Mouse (Mus musculus) hindbrain, embryonic 15.5 days (tissue): Measurements from ENCODE around the gene Hist1h2bb. TPM values are rescaled to one million over a fixed set of nuclear protein-coding genes. Genes with fewer than 3 reads are reported as not detected.

ENCODE experiments used
- ATAC-seq: fragments of 200-750 bp; cut with Nextera tagmentation; 2 replicates; pipeline ENCODE4 v1.8.0; 2017; ENCODE audit warnings: low read depth, moderate number of reproducible peaks, moderate TSS enrichment; ENCODE audit not compliant: low FRiP score
- H3K27ac ChIP-seq: fragments of 300-500 bp; sonication (generic); replicated peaks from 2 replicates; pipeline ENCODE4 v1.5.1; 2015; ENCODE audit warnings: mild to moderate bottlenecking, inconsistent platforms
- H3K27me3 ChIP-seq: fragments of 300-500 bp; sonication (generic); 2 replicates; pipeline ENCODE4 v1.6.1; 2015; ENCODE audit warnings: control low read depth, inconsistent platforms
- H3K36me3 ChIP-seq: fragments of 300-500 bp; sonication (generic); 2 replicates; pipeline ENCODE4 v1.6.1; 2015; ENCODE audit warnings: control low read depth, inconsistent platforms
- H3K4me1 ChIP-seq: fragments of 300-500 bp; sonication (generic); replicated peaks from 2 replicates; pipeline ENCODE4 v1.6.1; 2015; ENCODE audit warnings: control low read depth, inconsistent platforms
- H3K4me2 ChIP-seq: fragments of 300-500 bp; sonication (generic); 2 replicates; pipeline ENCODE4 v1.6.1; 2015; ENCODE audit warnings: moderate library complexity, mild to moderate bottlenecking, inconsistent platforms
- H3K4me3 ChIP-seq: fragments of 300-500 bp; sonication (generic); 2 replicates; pipeline ENCODE4 v1.5.1; 2015; ENCODE audit warnings: mild to moderate bottlenecking, inconsistent platforms
- H3K9ac ChIP-seq: fragments of 300-500 bp; sonication (generic); 2 replicates; pipeline ENCODE4 v1.6.1; 2015; ENCODE audit warnings: inconsistent platforms
- H3K9me3 ChIP-seq: fragments of 300-500 bp; sonication (generic); 2 replicates; pipeline ENCODE4 v1.6.1; 2016; ENCODE audit warnings: control low read depth, inconsistent platforms
- WGBS: fragments of 180-500 bp; shearing (Covaris S2); methylation state at CpG from one replicate; pipeline ENCODE4 v1.1.7; 2015; 5-methylcytosine and 5-hydroxymethylcytosine counted together
- polyA plus RNA-seq: library from polyadenylated mRNA; unstranded; fragments of >200 nt; fragmentation: Nextera tagmentation; extraction: Ambion mirVana; gene quantifications from 2 replicates; pipeline ENCODE4 v1.2.1, GENCODE M21; 2015

The Hist1h2bb gene
- polyA plus RNA-seq, 1 experiment from 2014 or later, result not detected

DNA sequence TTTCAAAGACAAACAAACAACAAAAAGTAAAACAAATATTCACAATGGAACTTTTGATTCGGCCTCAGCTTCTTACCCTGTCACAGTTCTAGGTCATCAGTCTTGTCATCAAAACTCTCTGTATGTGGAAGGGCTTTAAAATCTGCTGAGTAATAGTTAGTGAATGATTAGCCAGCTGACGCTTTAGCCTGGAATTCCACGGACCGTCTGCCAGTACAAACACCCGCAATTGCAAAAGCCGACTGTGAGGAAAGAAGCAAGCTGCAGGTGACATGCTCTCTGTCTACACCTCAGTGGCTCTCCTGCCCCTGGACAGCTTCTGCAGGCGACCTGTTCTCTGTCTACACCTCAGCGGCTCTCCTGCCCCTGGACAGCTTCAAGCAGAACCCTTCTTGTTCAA is 16.1 kb upstream of the Hist1h2bb start:
- H3K36me3 ChIP-seq, result no peaks in the 10 kb centered on the region
- no peak overlapping the region for H3K4me2 ChIP-seq
- no peaks in the 10 kb centered on the region for H3K4me1 ChIP-seq
- WGBS, result 35% methylated on average over 8 of the region's 8 CpGs
- no peak overlapping the region for H3K9ac ChIP-seq
- no peak for ATAC-seq
- no peak overlapping the region for H3K27ac ChIP-seq
- no peaks in the 10 kb centered on the region for H3K9me3 ChIP-seq
- H3K4me3 ChIP-seq, result no peak overlapping the region
- H3K27me3 ChIP-seq, result no peaks in the 10 kb centered on the region

DNA sequence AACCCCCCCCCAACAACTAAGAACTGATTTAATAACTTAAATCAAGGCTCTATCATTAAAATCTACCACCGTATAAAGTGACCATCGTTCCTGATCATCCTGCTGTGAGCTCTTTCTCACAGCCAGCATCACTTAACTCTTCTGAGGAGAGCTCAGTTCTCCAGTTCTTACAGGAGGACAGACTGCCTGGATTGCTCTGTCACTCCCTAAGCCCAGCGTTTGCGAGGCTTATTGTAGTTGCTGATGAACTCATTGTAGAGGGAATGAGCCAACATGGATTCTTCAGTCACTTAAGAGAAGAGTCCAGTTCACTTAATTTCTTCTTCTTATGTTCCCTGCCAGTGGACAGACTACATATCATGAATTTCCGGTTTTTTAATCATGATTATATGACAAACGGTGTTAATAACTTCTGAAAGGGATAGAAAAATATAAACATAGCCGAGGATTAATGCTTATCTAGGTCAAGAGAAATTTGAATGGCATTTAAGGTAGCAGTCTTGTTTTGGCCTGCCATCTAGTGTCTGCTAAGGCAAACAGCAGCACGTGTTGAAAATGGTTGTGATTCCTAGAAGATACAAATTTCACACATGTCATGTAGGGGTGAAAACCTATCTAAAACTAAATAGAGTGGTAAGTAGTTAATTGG is 14.3 kb upstream of the Hist1h2bb start:
- Histone ChIP-seq H3K4me2 (no peak overlapping the region), H3K27me3 (no peaks in the 10 kb centered on the region), H3K9me3 (no peaks in the 10 kb centered on the region), H3K4me1 (no peaks in the 10 kb centered on the region), H3K9ac (no peak overlapping the region), H3K27ac (no peak overlapping the region), H3K36me3 (no peaks in the 10 kb centered on the region), H3K4me3 (no peak overlapping the region)
- no peak for ATAC-seq
- 22% methylated on average over 8 of the region's 8 CpGs for WGBS

DNA sequence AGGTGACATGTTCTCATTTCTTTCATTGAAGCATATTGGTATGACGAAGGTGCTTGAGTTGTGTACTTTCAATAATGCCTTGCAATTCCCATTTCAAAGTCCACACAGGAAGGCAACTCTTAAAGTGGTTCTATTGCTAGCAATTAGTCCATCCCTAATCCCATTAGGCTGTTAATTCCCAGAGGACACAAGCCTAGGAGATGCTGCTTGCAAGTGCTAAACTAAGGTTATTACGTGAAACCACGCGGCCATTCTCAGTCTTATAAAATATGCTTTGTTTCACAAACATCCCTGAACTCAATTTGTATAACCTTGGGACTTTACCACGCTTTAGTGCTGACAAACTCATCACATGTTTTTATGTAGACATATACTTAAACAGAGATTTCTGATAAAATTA is 9.4 kb upstream of the Hist1h2bb start:
- Histone ChIP-seq H3K4me3 (no peak overlapping the region), H3K27ac (no peak overlapping the region), H3K4me2 (no peak overlapping the region), H3K4me1 (peaks cover 23% of the 10 kb centered on the region), H3K36me3 (no peaks in the 10 kb centered on the region), H3K9ac (no peak overlapping the region), H3K27me3 (no peaks in the 10 kb centered on the region), H3K9me3 (no peaks in the 10 kb centered on the region)
- no peak for ATAC-seq
- 91% methylated on average over 5 of the region's 5 CpGs for WGBS

- Histone ChIP-seq H3K36me3 (no peaks in the 10 kb centered on the region), H3K4me1 (peaks cover 23% of the 10 kb centered on the region), H3K27ac (peak overlapping the region; percentile 89), H3K27me3 (no peaks in the 10 kb centered on the region), H3K4me2 (peak overlapping the region; percentile 100), H3K9me3 (no peaks in the 10 kb centered on the region), H3K4me3 (peak overlapping the region; percentile 58), H3K9ac (peak overlapping the region; percentile 62; the same call in 1 of the 2 replicates)
- ATAC-seq, result no peak
- 22% methylated on average over 4 of the region's 4 CpGs for WGBS
These were observed 8.5 kb upstream of the Hist1h2bb start for GRCm38 (mm10) chr13:23738041-23738440.

DNA sequence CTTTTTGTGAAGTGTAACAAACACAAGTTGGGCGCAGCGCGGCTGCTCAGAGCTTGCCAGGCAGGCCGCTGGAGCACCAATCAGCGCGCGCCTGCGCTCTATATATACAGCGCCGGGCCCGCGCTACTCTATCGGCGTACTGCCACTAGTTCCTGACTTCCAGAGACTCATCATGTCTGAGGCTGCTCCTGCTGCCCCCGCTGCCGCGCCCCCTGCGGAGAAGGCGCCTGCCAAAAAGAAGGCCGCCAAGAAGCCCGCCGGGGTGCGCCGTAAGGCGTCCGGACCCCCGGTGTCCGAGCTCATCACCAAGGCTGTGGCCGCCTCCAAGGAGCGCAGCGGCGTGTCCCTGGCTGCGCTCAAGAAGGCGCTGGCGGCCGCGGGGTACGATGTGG is 7.9 kb upstream of the Hist1h2bb start, which contains the start of gene Hist1h1c:
Hist1h1c (plus strand) TSS at position 132 of the 392 bp plus-strand sequence.
- Histone ChIP-seq H3K27ac (peak within 1 kb of the TSS; percentile 89), H3K4me3 (peak within 1 kb of the TSS; percentile 58), H3K4me2 (peak within 1 kb of the TSS; percentile 100), H3K36me3 (no peaks in the 10 kb centered on the region), H3K9me3 (no peaks in the 10 kb centered on the region), H3K4me1 (peaks cover 23% of the 10 kb centered on the region), H3K27me3 (no peaks in the 10 kb centered on the region), H3K9ac (peak within 1 kb of the TSS; percentile 62)
- ATAC-seq, result peak; percentile 93
- WGBS, result 0% methylated on average over 38 of the region's 38 CpGs

- Histone ChIP-seq H3K4me3 (peak overlapping the region; percentile 58), H3K4me2 (peak overlapping the region; percentile 100), H3K36me3 (no peaks in the 10 kb centered on the region), H3K27me3 (no peaks in the 10 kb centered on the region), H3K9me3 (no peaks in the 10 kb centered on the region), H3K9ac (peak overlapping the region; percentile 62), H3K27ac (peak overlapping the region; percentile 89), H3K4me1 (peaks cover 23% of the 10 kb centered on the region)
- peak; percentile 94 for ATAC-seq
- WGBS, result under 1% methylated on average over 39 of the region's 39 CpGs
These were observed 7.2 kb upstream of the Hist1h2bb start for GRCm38 (mm10) chr13:23739069-23739921.

- Histone ChIP-seq H3K9me3 (no peaks in the 10 kb centered on the region), H3K4me1 (peaks cover 23% of the 10 kb centered on the region), H3K4me2 (peak overlapping the region; percentile 100), H3K36me3 (no peaks in the 10 kb centered on the region), H3K9ac (peak overlapping the region; percentile 38), H3K4me3 (peak overlapping the region; percentile 58), H3K27me3 (no peaks in the 10 kb centered on the region), H3K27ac (peak overlapping the region; percentile 89)
- WGBS, result 2% methylated on average over 14 of the region's 14 CpGs
- no peak for ATAC-seq
These were observed 6.6 kb upstream of the Hist1h2bb start for GRCm38 (mm10) chr13:23739922-23740252.

DNA sequence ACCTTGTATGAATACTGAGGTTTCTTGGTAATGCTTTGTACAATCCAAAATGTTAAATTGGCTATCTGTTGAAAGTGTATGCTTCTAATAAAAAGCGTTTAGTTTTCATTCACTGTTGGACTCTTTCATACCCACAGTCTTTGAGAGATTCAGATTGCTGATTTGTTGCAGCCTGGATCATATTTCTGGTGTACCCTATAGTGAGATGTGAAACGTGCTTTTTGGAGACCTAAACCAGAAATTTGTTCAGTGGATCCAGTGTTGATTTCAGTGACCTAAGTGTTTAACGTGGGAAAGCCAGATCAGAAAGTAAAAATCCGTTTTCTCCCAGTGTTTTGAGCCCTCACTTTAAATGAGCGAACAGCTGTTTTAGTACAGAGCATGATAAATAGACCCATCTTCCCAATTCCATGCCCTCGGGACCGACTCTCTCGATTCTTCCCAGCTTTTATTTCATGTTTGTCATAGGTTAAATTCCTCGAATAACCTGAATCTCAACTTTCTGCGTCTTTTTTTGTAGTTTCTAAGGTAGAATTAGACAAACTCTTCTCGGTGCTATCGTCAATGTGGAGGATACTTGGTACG is 6.2 kb upstream of the Hist1h2bb start:
- peak overlapping the region; percentile 58 for H3K4me3 ChIP-seq

DNA sequence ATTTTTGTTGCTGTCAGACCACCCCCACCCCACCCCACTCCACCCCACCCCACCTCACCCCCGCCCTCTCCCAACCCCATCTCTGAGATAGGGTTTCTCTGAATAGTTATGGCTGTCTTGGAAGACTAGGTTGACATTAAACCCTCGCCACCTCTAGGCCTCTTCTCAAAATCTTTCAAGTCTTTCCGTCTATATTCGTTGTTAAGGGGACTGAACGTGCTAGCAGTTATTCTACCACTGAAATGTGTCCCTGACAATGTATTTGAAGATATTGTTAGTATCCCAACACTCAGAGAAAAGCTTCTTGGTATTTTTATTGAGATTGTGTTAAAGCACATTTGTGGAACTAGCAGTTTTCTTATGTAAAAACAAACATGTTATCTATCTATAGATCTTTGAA is 5.6 kb upstream of the Hist1h2bb start:
- Histone ChIP-seq H3K27ac (no peak overlapping the region), H3K4me1 (peaks cover 26% of the 10 kb centered on the region), H3K4me3 (no peak overlapping the region), H3K4me2 (no peak overlapping the region), H3K9ac (no peak overlapping the region), H3K27me3 (no peaks in the 10 kb centered on the region), H3K9me3 (no peaks in the 10 kb centered on the region), H3K36me3 (no peaks in the 10 kb centered on the region)
- no peak for ATAC-seq
- 75% methylated on average over 5 of the region's 5 CpGs for WGBS

More for the DNA sequence above, 6.2 kb upstream of the Hist1h2bb start:
- 34% methylated on average over 13 of the region's 13 CpGs for WGBS
- no peaks in the 10 kb centered on the region for H3K9me3 ChIP-seq
- H3K27ac ChIP-seq, result peak overlapping the region; percentile 89
- peak overlapping the region; percentile 100 for H3K4me2 ChIP-seq
- H3K9ac ChIP-seq, result peak overlapping the region; percentile 38
- no peaks in the 10 kb centered on the region for H3K36me3 ChIP-seq
- H3K4me1 ChIP-seq, result peaks cover 23% of the 10 kb centered on the region
- no peaks in the 10 kb centered on the region for H3K27me3 ChIP-seq
- ATAC-seq, result no peak

- ATAC-seq, result no peak
- no peaks in the 10 kb centered on the region for H3K36me3 ChIP-seq
- no peak overlapping the region for H3K9ac ChIP-seq
- no peaks in the 10 kb centered on the region for H3K9me3 ChIP-seq
- H3K4me3 ChIP-seq, result no peak overlapping the region
- no peaks in the 10 kb centered on the region for H3K27me3 ChIP-seq
- H3K4me1 ChIP-seq, result peaks cover 27% of the 10 kb centered on the region
- no peak overlapping the region for H3K4me2 ChIP-seq
- H3K27ac ChIP-seq, result no peak overlapping the region
These were observed 4.5 kb upstream of the Hist1h2bb start for GRCm38 (mm10) chr13:23742007-23742406.

GRCm38 (mm10) chr13:23743215-23743614 is 3.3 kb upstream of the Hist1h2bb start:
- Histone ChIP-seq H3K36me3 (no peaks in the 10 kb centered on the region), H3K4me2 (no peak overlapping the region)
- 86% methylated on average over 5 of the region's 5 CpGs for WGBS

GRCm38 (mm10) chr13:23743963-23744362 is 2.6 kb upstream of the Hist1h2bb start:
- H3K4me2 ChIP-seq, result peak overlapping the region; percentile 15; the same call in 1 of the 2 replicates
- ATAC-seq, result no peak
- no peaks in the 10 kb centered on the region for H3K36me3 ChIP-seq
- H3K4me3 ChIP-seq, result no peak overlapping the region
- WGBS, result 51% methylated on average over 4 of the region's 4 CpGs
- H3K9ac ChIP-seq, result no peak overlapping the region
- H3K9me3 ChIP-seq, result no peaks in the 10 kb centered on the region
- H3K27me3 ChIP-seq, result no peaks in the 10 kb centered on the region
- peaks cover 30% of the 10 kb centered on the region for H3K4me1 ChIP-seq
- H3K27ac ChIP-seq, result no peak overlapping the region

More at GRCm38 (mm10) chr13:23743215-23743614, 3.3 kb upstream of the Hist1h2bb start:
- Histone ChIP-seq H3K27ac (no peak overlapping the region), H3K9me3 (no peaks in the 10 kb centered on the region), H3K4me1 (peaks cover 33% of the 10 kb centered on the region), H3K4me3 (no peak overlapping the region), H3K27me3 (no peaks in the 10 kb centered on the region), H3K9ac (no peak overlapping the region)
- no peak for ATAC-seq
